8 mouse cellular contexts compared by ENCODE assay signal in genomic region chr9:102267311-102268027, GRCm38 (mm10).
DNase-seq lines count a peak whose midpoint lies in the region; ATAC-seq lines count a peak whose summit lies in the region.

No protein-coding gene starts in this region.

- H3K36me3 ChIP-seq in embryonic facial prominence, embryonic 13.5 days, result no peaks in the 10 kb centered on the region
- no peaks in the 10 kb centered on the region for H3K36me3 ChIP-seq in heart, embryonic 14.5 days (ENCODE audit: control insufficient read depth, insufficient read depth, low read length)

- DNase-seq in left cerebral cortex, adult 18-20 months (ENCODE audit: low spot score in 2 of 2), result peak; percentile 28 to 31
- DNase-seq in left cerebral cortex, adult 11 months (ENCODE audit: low spot score), result no peak
- peak; percentile 73 for DNase-seq in kidney, postnatal 10 days
- DNase-seq in lung, postnatal 10 days, result peak; percentile 35
- DNase-seq in right cerebral cortex, postnatal 4 days, result peak; percentile 48
- no peak for DNase-seq in c-Kit-positive CD71-positive TER-119-positive erythroid progenitor cells, embryonic 14.5 days (ENCODE audit: low spot score)

- WGBS in embryonic facial prominence, embryonic 13.5 days, result under 1% methylated on average over 18 of the region's 18 CpGs
- WGBS in heart, embryonic 14.5 days, result under 1% methylated on average over 18 of the region's 18 CpGs

- H3K4me1 ChIP-seq in embryonic facial prominence, embryonic 13.5 days, result peaks cover 19% of the 10 kb centered on the region
- H3K4me1 ChIP-seq in heart, embryonic 14.5 days (ENCODE audit: control insufficient read depth in 2 of 2, insufficient read depth in 2 of 2, low read length in 2 of 2), result peaks cover under 1 to 11% of the 10 kb centered on the region in 2 experiments

- no peak overlapping the region for H3K27ac ChIP-seq in embryonic facial prominence, embryonic 13.5 days
- no peak overlapping the region for H3K27ac ChIP-seq in heart, embryonic 14.5 days (replicated peaks in 1 of 2; ENCODE audit: control insufficient read depth in 1 of 2, insufficient read depth in 1 of 2, low read depth in 2 of 2, low read length in 2 of 2)

- ATAC-seq in embryonic facial prominence, embryonic 13.5 days (ENCODE audit: insufficient number of reproducible peaks, insufficient read depth, low FRiP score, low TSS enrichment, low read depth), result no peak
- ATAC-seq in heart, embryonic 14.5 days (ENCODE audit: insufficient number of reproducible peaks, insufficient read depth, low FRiP score, low read depth), result no peak

- H3K27me3 ChIP-seq in embryonic facial prominence, embryonic 13.5 days, result peaks cover 18% of the 10 kb centered on the region
- H3K27me3 ChIP-seq in heart, embryonic 14.5 days (ENCODE audit: control insufficient read depth, insufficient read depth, low read length), result peaks cover 94% of the 10 kb centered on the region

- H3K9ac ChIP-seq in embryonic facial prominence, embryonic 13.5 days, result peak overlapping the region; percentile 57
- H3K9ac ChIP-seq in heart, embryonic 14.5 days (ENCODE audit: low read length), result peak overlapping the region; percentile 30; the same call in 1 of the 2 replicates

- no peaks in the 10 kb centered on the region for H3K9me3 ChIP-seq in embryonic facial prominence, embryonic 13.5 days
- no peaks in the 10 kb centered on the region for H3K9me3 ChIP-seq in heart, embryonic 14.5 days (ENCODE audit: control insufficient read depth, low read length)

- H3K4me2 ChIP-seq in embryonic facial prominence, embryonic 13.5 days, result peak overlapping the region; percentile 64
- H3K4me2 ChIP-seq in heart, embryonic 14.5 days (ENCODE audit: low read length), result peak overlapping the region; percentile 65

- peak overlapping the region; percentile 35 for H3K4me3 ChIP-seq in embryonic facial prominence, embryonic 13.5 days
- peak overlapping the region; percentile 28 to 32 for H3K4me3 ChIP-seq in heart, embryonic 14.5 days (ENCODE audit: control insufficient read depth in 1 of 2, insufficient read depth in 1 of 2, low read depth in 1 of 2, low read length in 2 of 2)

Comparison
In these comparisons a context has a peak if more than half of its experiments do, and no peak if none do; other contexts are left out.
1. DNase-seq: peak in left cerebral cortex, adult 18-20 months (2 of 2), kidney, postnatal 10 days (single experiment), lung, postnatal 10 days (single experiment) and right cerebral cortex, postnatal 4 days (single experiment); none in left cerebral cortex, adult 11 months (single experiment) and c-Kit-positive CD71-positive TER-119-positive erythroid progenitor cells, embryonic 14.5 days (single experiment).